Mouse (Mus musculus): ENCODE measurements at regions not wholly inside any gene's neighbourhood (a gene's known extent, or its start where the extent isn't known, plus 50 kb on each side); places are given as distances from the start of the nearest gene placed in this dataset.
"Not testable (repeated sequence)": the region's sequence is repeated elsewhere in the genome, so short reads cannot be mapped to it uniquely, and the experiment has no call there.

DNA sequence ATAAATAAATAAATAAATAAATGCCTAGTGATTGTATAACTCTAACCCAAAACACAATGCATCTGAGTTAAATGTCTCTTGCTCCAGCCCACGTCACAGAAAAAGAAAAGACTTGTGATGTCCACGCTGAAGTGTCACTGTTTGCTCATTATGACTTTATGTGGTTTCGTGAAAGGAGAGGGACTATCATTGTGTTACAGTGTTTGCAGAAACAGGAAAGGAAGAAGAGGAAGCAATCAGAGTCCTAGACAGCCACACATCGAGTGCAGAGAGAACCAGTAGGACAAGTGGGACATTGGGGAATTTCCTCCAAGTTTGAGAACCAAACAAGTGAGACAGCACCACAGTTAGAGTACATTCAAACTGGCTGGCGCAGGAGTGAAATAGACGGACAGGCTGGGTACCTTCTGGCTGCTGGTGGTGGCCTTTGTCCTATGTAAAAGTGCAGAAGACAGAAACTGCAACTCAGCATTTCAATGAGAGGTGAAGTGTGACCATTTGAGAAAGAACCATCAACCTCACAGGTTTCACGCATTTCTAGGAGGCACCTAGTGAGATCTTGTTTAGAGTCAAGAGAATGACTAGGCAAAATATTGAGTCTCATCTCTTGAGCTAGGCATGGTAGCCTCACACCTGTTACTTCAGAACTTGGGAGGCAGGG is 59.6 kb downstream of the Fasl start:
- DNase-seq (ENCODE audit: inconsistent ontology term): no peak

- not testable (repeated sequence) for DNase-seq (ENCODE audit: inconsistent ontology term)
These were observed 60.9 kb downstream of the Fasl start for GRCm38 (mm10) chr1:161727357-161727756.

DNA sequence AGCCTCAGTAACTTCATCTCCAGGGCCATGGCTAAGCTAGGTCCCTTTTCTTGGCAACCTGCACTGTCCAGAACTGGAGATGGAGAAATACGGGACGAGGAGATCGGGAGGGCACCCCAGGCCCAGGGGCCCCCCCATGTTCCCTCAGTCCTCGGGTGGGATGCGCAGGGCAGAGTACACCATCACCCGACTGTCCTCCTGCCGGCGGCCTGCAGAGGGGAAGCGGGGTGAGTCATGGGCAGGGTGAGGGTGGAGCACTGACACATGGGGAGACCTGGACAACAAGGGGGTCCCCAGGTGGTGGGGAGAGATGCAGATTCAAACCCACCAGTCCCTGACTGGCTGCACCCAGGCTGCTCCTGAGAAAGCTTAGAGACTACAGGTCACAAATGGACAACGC is 62.2 kb downstream of the Fasl start:
- DNase-seq (ENCODE audit: inconsistent ontology term): not testable (repeated sequence)

GRCm38 (mm10) chr1:161719876-161720275 is 68.4 kb downstream of the Fasl start:
- peak; percentile 40 for DNase-seq (ENCODE audit: inconsistent ontology term)

DNA sequence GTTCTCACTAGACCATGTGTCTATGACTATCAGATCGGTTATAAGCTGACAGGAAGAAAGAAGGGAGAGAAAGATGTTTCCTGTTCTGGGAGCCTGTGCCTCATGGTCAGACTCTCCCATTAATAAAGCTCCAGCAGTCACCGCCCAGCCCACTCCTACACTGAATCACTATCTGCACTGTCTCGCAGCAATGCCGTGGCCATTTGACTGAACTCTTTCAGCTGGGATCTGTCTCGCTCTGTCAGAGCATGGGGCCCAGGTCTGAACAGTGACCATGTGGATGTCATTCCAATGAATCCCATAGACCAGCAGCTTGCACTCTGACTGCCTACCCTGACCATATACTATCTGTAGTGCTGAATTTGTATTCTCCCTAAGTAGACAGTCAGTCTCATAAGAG is 70.0 kb downstream of the Fasl start:
- peak; percentile 42 for DNase-seq (ENCODE audit: inconsistent ontology term)

- peak; percentile 44 for DNase-seq (ENCODE audit: inconsistent ontology term)
These were observed 75.4 kb downstream of the Fasl start for GRCm38 (mm10) chr1:161712918-161713317.

GRCm38 (mm10) chr1:161712283-161712682 is 76.0 kb downstream of the Fasl start:
- DNase-seq (ENCODE audit: inconsistent ontology term): no peak

GRCm38 (mm10) chr1:161707049-161707448 is 81.2 kb downstream of the Fasl start:
- no peak for DNase-seq (ENCODE audit: inconsistent ontology term)

GRCm38 (mm10) chr1:161704961-161705360 is 83.3 kb downstream of the Fasl start:
- DNase-seq (ENCODE audit: inconsistent ontology term): no peak

DNA sequence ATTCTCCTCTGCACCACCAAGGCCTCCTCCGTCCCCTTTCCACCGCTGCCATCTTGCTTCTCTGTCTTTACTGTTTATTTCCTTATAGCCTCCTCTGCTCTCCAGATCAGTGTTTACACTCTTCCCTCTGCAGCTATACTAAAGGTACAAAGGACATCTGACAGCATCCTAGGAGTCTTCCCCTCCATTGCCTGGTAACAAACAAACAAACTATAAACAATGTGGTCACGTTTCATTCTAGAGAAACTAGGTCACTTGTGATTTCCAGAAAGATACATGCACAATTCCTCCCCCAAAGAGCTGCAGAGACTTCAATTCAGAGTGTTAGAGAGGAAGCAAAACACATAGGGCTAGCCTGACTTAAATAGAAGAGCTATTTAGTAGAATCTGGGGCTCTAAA is 83.8 kb downstream of the Fasl start:
- DNase-seq (ENCODE audit: inconsistent ontology term): peak; percentile 40

DNA sequence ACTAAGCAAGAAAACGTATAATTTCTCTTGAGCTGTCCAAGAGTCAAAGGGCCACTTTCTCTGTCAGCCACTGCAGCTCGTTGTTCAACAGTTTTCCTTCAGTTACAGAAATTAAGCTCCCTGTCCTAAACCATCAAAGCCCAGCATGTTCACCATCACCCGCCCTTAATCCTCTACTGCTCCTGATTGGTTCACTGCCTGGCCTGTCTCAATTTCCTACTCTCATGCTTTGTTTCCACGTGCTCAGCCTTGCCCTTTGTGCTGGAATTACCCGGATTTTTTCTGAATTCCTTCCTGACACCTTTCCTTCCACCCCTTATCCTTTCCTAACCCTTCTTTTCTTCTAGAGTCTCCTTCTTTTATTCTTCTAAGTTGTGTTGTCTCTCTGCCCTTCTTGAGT is 92.4 kb downstream of the Fasl start:
- DNase-seq (ENCODE audit: inconsistent ontology term): no peak

DNA sequence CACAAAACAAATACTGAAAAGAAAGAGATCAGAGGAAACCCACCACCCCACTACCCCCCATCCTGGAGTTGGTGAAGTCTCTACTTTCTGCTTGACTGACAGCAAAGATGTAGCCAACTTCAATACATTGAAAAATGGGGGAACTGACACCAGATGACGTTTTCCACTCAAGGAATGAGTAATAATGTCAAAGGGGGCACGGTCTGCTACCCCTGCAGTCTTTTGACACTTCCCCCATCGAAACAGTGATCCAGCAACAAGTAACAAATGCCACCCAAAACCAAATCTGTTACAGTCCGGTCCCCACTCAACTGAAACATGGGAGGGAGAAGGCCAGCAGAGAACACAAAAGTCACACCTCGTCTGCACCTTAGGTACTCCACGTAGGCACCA is 94.5 kb downstream of the Fasl start:
- DNase-seq (ENCODE audit: inconsistent ontology term): no peak

- DNase-seq (ENCODE audit: inconsistent ontology term): no peak
These were observed 95.2 kb downstream of the Fasl start for GRCm38 (mm10) chr1:161692836-161693767.

DNA sequence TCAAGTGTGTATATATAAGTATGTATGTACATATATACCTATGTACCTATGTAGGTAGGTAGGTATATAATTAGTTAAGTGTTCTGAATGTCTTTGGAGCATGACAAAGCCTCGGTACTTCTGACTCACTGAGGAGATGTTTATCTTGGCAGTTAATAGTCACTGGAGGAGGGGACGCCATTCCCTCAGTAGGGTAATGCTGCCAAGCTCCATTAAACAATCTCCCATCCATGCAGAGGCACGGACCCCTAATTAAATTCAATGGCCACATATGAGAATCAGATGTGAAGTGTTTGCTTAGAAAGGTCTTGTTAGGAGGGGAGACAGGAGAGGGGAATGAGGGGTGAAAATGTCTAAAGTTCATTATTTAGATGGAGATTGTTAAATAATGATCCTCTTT is 99.3 kb downstream of the Fasl start:
- peak; percentile 75 for DNase-seq (ENCODE audit: inconsistent ontology term)

DNA sequence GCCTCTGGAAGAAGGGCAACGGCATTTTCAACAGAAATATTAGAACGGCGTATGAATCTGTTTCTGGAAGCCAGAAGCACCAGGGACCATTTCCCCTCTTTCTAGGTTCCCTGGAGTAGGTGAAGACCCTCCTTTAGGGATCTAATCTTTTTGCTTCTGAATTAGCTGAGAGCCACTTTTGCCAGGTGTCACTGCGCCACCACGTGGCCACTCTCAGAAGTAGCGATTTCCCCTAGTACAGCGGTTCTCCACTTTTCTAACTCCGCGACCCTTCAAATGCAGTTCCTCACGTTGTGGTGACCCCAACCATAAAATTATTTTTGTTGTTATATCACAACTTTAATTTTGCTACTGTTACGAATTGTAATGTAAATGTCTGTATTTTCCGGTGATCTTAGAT is 100.7 kb downstream of the Fasl start:
- peak; percentile 42 for DNase-seq (ENCODE audit: inconsistent ontology term)

GRCm38 (mm10) chr1:161680558-161680957 is 107.7 kb downstream of the Fasl start:
- no peak for DNase-seq (ENCODE audit: inconsistent ontology term)

GRCm38 (mm10) chr1:161670937-161671336 is 117.4 kb downstream of the Fasl start:
- DNase-seq (ENCODE audit: inconsistent ontology term): no peak

DNA sequence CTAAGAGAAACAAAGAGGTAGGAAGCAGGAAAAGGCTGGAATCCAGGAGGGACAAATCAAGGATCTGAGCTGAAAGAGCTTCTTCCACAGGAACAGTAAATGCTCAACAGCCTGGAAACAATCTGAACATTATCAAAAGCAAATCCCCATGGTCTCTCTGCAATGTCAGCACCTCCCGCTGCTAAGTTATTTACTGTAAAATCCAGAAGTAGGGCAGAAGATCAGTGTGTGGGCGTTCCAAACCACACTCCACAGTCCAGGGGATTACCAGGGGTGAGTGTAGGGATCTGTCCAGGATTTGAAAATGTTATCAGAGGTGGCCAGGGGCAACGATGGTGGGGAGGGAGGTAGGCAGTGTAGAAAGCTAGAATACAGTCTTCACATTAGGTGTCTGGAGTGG is 124.0 kb downstream of the Fasl start:
- DNase-seq (ENCODE audit: inconsistent ontology term): peak; percentile 92

DNA sequence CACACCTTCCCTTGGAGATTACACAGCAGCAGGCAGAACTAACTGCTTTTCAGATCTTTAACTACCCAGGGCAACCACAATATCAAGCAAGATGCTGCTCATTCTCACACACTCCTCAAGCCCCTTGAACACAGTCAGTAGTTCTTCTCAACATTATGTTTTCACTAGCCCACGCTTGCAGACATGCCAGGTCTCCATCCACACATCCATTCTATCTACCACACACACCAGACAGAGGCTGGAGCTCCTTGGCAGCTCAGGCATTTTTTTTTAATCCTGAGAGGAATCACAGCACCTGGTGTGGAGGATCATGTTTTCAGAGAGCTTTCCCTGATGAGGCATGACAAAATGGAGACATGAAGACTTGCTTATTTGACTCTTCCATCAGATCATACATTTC is 124.9 kb downstream of the Fasl start:
- no peak for DNase-seq (ENCODE audit: inconsistent ontology term)

GRCm38 (mm10) chr1:161662241-161662640 is 126.1 kb downstream of the Fasl start:
- no peak for DNase-seq (ENCODE audit: inconsistent ontology term)

DNA sequence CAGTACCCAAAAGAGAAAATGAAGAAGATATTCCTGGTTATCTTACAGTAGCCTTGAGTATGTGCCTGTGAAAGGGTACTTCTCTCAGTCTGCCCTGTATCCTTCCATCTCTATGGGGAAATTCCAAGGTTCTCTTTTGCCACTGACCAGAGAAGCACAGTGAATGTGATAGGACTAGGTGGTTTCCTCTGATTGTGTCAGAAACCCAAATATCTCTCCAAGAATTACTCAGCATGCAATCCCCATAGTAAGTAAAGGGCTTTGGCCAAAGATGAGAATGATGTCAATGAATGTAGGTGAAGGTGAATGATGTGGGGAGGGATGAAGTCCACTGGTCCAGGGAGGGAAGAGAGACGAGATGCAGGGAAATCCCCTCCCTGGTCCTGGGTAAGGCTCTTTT is 130.8 kb downstream of the Fasl start:
- DNase-seq (ENCODE audit: inconsistent ontology term): no peak

DNA sequence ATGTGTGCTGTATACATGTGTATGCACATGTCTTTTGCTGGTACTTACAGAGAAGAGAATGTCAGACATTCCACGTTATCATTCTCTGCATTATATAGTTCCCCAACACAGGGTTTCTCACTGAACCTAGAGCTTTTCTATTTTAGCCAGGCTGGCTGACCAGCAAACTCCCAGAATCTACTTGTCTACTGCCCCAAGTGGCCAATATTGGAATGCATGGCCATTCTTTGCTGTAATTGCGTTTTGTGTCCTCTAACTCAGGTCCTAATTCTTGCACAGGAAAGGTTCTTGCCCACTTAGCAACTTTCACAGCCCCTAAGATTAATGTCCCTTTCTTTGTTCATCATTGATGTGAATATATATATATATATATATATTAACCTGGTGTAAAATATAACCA is 138.9 kb downstream of the Fasl start:
- DNase-seq (ENCODE audit: inconsistent ontology term): no peak

DNA sequence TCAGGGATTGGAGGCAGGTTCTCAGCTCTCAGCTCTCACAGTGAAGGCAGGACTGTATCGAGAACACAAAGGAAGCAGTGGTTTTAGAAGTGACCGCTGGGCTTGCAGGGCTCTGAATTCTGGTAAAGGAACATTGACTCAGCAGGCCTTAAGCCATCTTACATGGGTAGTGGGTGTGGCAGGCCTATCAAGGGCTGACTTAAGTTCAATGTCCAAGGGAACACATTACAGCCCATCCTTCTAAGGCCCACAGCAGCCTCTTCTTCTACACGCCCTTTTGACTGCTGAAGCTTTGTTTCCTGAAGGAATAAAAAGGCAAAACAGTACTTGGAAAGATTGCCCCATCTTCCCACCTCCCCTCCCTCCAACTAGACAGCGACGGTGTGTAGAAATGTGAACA is 137.6 kb downstream of the Tnfsf18 start:
- DNase-seq (ENCODE audit: inconsistent ontology term): no peak
